In genomic region chr6:145359470-145360430, GRCm38 (mm10) we compare ENCODE assay signal across 9 mouse cellular contexts.
DNase-seq lines count a peak whose midpoint lies in the region; ATAC-seq and TF ChIP-seq lines count a peak whose summit lies in the region.
"Had no signal": no experiment of that assay in that cellular context is flagged by ENCODE, and none has a peak within 500 bp of the region (broad histone marks: within the 10 kb centered on the region; RNA-seq: fewer than 3 reads in every experiment).

No protein-coding gene starts in this region.

- H3K4me1 ChIP-seq in forebrain, embryonic 10.5 days, result peaks cover 21% of the 10 kb centered on the region
- 0 out of 2 replicates have a peak, but pooled peaks cover 3% of the 10 kb centered on the region for H3K4me1 ChIP-seq in forebrain, embryonic 16.5 days (replicated peaks; ENCODE audit: control insufficient read depth, insufficient read depth, low read length)
- peaks cover 0 to 2% of the 10 kb centered on the region in 2 experiments; a peak in 1 of 4 replicates for H3K4me1 ChIP-seq in heart, embryonic 14.5 days (ENCODE audit: control insufficient read depth in 2 of 2, insufficient read depth in 2 of 2, low read length in 2 of 2)
- no peaks in the 10 kb centered on the region for H3K4me1 ChIP-seq in small intestine, adult 2 months (ENCODE audit: control insufficient read depth, insufficient read depth, insufficient read length, low read length)

- ATAC-seq in forebrain, embryonic 16.5 days, result no peak
- no peak for ATAC-seq in heart, embryonic 14.5 days (ENCODE audit: insufficient number of reproducible peaks, insufficient read depth, low FRiP score, low read depth)
- ATAC-seq in megakaryocyte, adult 5-6 weeks (ENCODE audit: poor library complexity, severe bottlenecking), result peak; percentile 79
- ATAC-seq: Patski had no signal

- H3K27ac ChIP-seq in forebrain, embryonic 10.5 days, result peak overlapping the region; percentile 20; the same call in 1 of the 2 replicates
- no peak overlapping the region for H3K27ac ChIP-seq in forebrain, embryonic 16.5 days (ENCODE audit: low read length)
- no peak overlapping the region for H3K27ac ChIP-seq in heart, embryonic 14.5 days (replicated peaks in 1 of 2; ENCODE audit: control insufficient read depth in 1 of 2, insufficient read depth in 1 of 2, low read depth in 2 of 2, low read length in 2 of 2)
- H3K27ac ChIP-seq in small intestine, adult 2 months (ENCODE audit: insufficient read depth, low read depth, low read length), result no peak overlapping the region

- peaks cover 5% of the 10 kb centered on the region; the same call in 1 of the 2 replicates for H3K9me3 ChIP-seq in forebrain, embryonic 10.5 days
- H3K9me3 ChIP-seq in forebrain, embryonic 16.5 days (ENCODE audit: control insufficient read depth, low read length), result peaks cover 5% of the 10 kb centered on the region; the same call in 1 of the 2 replicates
- peaks cover 6% of the 10 kb centered on the region; the same call in 1 of the 2 replicates for H3K9me3 ChIP-seq in heart, embryonic 14.5 days (ENCODE audit: control insufficient read depth, low read length)

- no peak overlapping the region for H3K9ac ChIP-seq in forebrain, embryonic 16.5 days (replicated peaks; ENCODE audit: low read depth, low read length)
- H3K9ac ChIP-seq in heart, embryonic 14.5 days (ENCODE audit: low read length), result no peak overlapping the region; the same call in 1 of the 2 replicates

- 47% methylated on average over 26 of the region's 26 CpGs for WGBS in forebrain, embryonic 10.5 days
- WGBS in forebrain, embryonic 16.5 days, result 33% methylated on average over 26 of the region's 26 CpGs
- WGBS in heart, embryonic 14.5 days, result 38% methylated on average over 26 of the region's 26 CpGs
- WGBS in small intestine, adult 2 months, result 39% methylated on average over 26 of the region's 26 CpGs

- H3K4me3 ChIP-seq in forebrain, embryonic 10.5 days, result no peak overlapping the region
- H3K4me3 ChIP-seq in forebrain, embryonic 16.5 days (replicated peaks; ENCODE audit: low read length), result no peak overlapping the region
- H3K4me3 ChIP-seq in heart, embryonic 14.5 days (ENCODE audit: control insufficient read depth in 1 of 2, insufficient read depth in 1 of 2, low read depth in 1 of 2, low read length in 2 of 2), result no peak overlapping the region
- H3K4me3 ChIP-seq in small intestine, adult 2 months (ENCODE audit: low read depth, low read length), result no peak overlapping the region

- peaks cover 6% of the 10 kb centered on the region; the same call in 1 of the 2 replicates for H3K27me3 ChIP-seq in forebrain, embryonic 10.5 days (ENCODE audit: poor library complexity, severe bottlenecking)
- H3K27me3 ChIP-seq in forebrain, embryonic 16.5 days (replicated peaks; ENCODE audit: control insufficient read depth, insufficient read depth, low read length), result 0 out of 2 replicates have a peak, but pooled peaks cover 6% of the 10 kb centered on the region
- 0 out of 2 replicates have a peak, but pooled peaks cover 5% of the 10 kb centered on the region for H3K27me3 ChIP-seq in heart, embryonic 14.5 days (ENCODE audit: control insufficient read depth, insufficient read depth, low read length)
- H3K27me3 ChIP-seq in small intestine, adult 2 months (ENCODE audit: control insufficient read depth, insufficient read depth, low read length), result no peaks in the 10 kb centered on the region
- H3K27me3 ChIP-seq: Patski had no signal

- no peaks in the 10 kb centered on the region for H3K36me3 ChIP-seq in forebrain, embryonic 10.5 days (replicated peaks)
- H3K36me3 ChIP-seq in forebrain, embryonic 16.5 days (ENCODE audit: control insufficient read depth, insufficient read depth), result no peaks in the 10 kb centered on the region
- no peaks in the 10 kb centered on the region for H3K36me3 ChIP-seq in heart, embryonic 14.5 days (ENCODE audit: control insufficient read depth, insufficient read depth, low read length)
- no peaks in the 10 kb centered on the region for H3K36me3 ChIP-seq in small intestine, adult 2 months (ENCODE audit: control insufficient read depth, insufficient read depth, low read length)

- TF ChIP-seq CTCF in small intestine, adult 2 months (IDR thresholded peaks at IDR 0.05; ENCODE audit: extremely low read depth, insufficient read length, insufficient replicate concordance, low read depth, low read length), result peak; percentile 22; the same call in 1 of the 2 replicates

- TF ChIP-seq POLR2A in small intestine, adult 2 months (IDR thresholded peaks at IDR 0.05; ENCODE audit: low read depth, low read length), result no peak

- H3K4me2 ChIP-seq in forebrain, embryonic 16.5 days (ENCODE audit: low read length), result no peak overlapping the region
- H3K4me2 ChIP-seq in heart, embryonic 14.5 days (ENCODE audit: low read length), result 0 out of 2 replicates have a peak overlapping the region, but pooled peaks have one; percentile 18

- peak; percentile 45 for DNase-seq in forebrain, embryonic 10.5 days (ENCODE audit: extremely low spot score, low spot score)
- peak; percentile 45 to 60 for DNase-seq in CD8-positive naive resting alpha-beta T cell, adult 2 months (ENCODE audit: low read depth in 2 of 2, low spot score in 2 of 2)
- peak; percentile 81 to 89 for DNase-seq in cerebellum, postnatal 10 days
- peak; percentile 47 to 76 for DNase-seq in kidney, postnatal 36 days
